Mouse (Mus musculus) inflammation-experienced regulatory T-cells, adult 16 weeks (primary cell): ENCODE results near the gene Mrps15. TPM values are rescaled to one million over a fixed set of nuclear protein-coding genes. Genes with fewer than 3 reads are reported as not detected.

Source experiments
- polyA plus RNA-seq: library from polyadenylated mRNA; unstranded; fragments of 100-300 nt; shearing (Covaris generic); gene quantifications from one replicate; pipeline ENCODE4 v1.2.1, GENCODE M21; 2017

Mrps15 gene
- 79.9 TPM for polyA plus RNA-seq

GRCm38 (mm10) chr4:126046851-126047585 is at the start of gene Mrps15:
Gene Mrps15 (plus strand): TSS chr4:126046925.

GRCm38 (mm10) chr4:126024303-126024900 is 22.3 kb upstream of the Mrps15 start, which contains the start of gene Csf3r:
Gene Csf3r (plus strand): TSS chr4:126024550.

GRCm38 (mm10) chr4:126058134-126058996 is 11.6 kb downstream of the Mrps15 start, which contains the start of gene Oscp1:
Gene Oscp1 (plus strand): TSS chr4:126058565.

GRCm38 (mm10) chr4:126096464-126097111 is 49.9 kb downstream of the Mrps15 start, which contains the start of gene Lsm10:
Gene Lsm10 (plus strand): TSS chr4:126096623.

GRCm38 (mm10) chr4:126103590-126104068 is 56.9 kb downstream of the Mrps15 start, which contains the start of gene Stk40:
Gene Stk40 (plus strand): TSS chr4:126103957.

Other genes with a start within 250 kb of the Mrps15 start
- gene Csf3r, start 22.4 kb upstream of the Mrps15 start, polyA plus RNA-seq, result not detected
- 2.0 TPM for gene Oscp1, start 11.6 kb downstream of the Mrps15 start, polyA plus RNA-seq
- 77.9 TPM for gene Lsm10, start 49.7 kb downstream of the Mrps15 start, polyA plus RNA-seq
- 18.2 TPM for gene Stk40, start 57.0 kb downstream of the Mrps15 start, polyA plus RNA-seq
- 38.4 TPM for gene Eva1b, start 100.8 kb downstream of the Mrps15 start, polyA plus RNA-seq
- gene Sh3d21, start 116.6 kb downstream of the Mrps15 start, polyA plus RNA-seq, result 1.1 TPM
- 263 TPM for gene Thrap3, start 155.8 kb downstream of the Mrps15 start, polyA plus RNA-seq
- gene Map7d1, start 209.4 kb downstream of the Mrps15 start, polyA plus RNA-seq, result 3.7 TPM
- 112 TPM for gene Trappc3, start 215.4 kb downstream of the Mrps15 start, polyA plus RNA-seq
- not detected for gene Col8a2, start 239.9 kb downstream of the Mrps15 start, polyA plus RNA-seq